Mouse (Mus musculus) neural tube, embryonic 14.5 days (tissue): ENCODE measurements around the gene Cacna2d4. TPM values are rescaled to one million over a fixed set of nuclear protein-coding genes. Genes with fewer than 3 reads are reported as not detected.
"Not testable (repeated sequence)": the region's sequence is repeated elsewhere in the genome, so short reads cannot be mapped to it uniquely, and the experiment has no call there.

Experiments
- ATAC-seq: fragments of 200-750 bp; cut with Nextera tagmentation; 2 replicates; pipeline ENCODE4 v1.8.0; 2017; ENCODE audit warnings: low read depth, mild to moderate bottlenecking, moderate TSS enrichment, moderate library complexity
- H3K27ac ChIP-seq: fragments of 300-500 bp; sonication (generic); 2 replicates; pipeline ENCODE4 v1.5.1; 2014; ENCODE audit warnings: low read depth, mild to moderate bottlenecking, control low read depth, low read length, moderate library complexity, mixed read lengths
- H3K27me3 ChIP-seq: fragments of 300-500 bp; sonication (generic); 2 replicates; pipeline ENCODE4 v1.6.1; 2014; ENCODE audit warnings: low read length; ENCODE audit not compliant: control insufficient read depth, insufficient read depth
- H3K36me3 ChIP-seq: fragments of 300-500 bp; sonication (generic); 2 replicates; pipeline ENCODE4 v1.6.1; 2014; ENCODE audit warnings: low read length, mixed read lengths; ENCODE audit not compliant: control insufficient read depth, insufficient read depth
- H3K4me1 ChIP-seq: fragments of 300-500 bp; sonication (generic); 2 replicates; pipeline ENCODE4 v1.6.1; 2014; ENCODE audit warnings: low read length; ENCODE audit not compliant: control insufficient read depth, insufficient read depth
- H3K4me2 ChIP-seq: fragments of 300-500 bp; sonication (generic); 2 replicates; pipeline ENCODE4 v1.6.1; 2014; ENCODE audit warnings: mild to moderate bottlenecking, low read depth, low read length, control low read depth
- H3K4me3 ChIP-seq: fragments of 300-500 bp; sonication (generic); 2 replicates; pipeline ENCODE4 v1.5.1; 2014; ENCODE audit warnings: low read depth, low read length, control low read depth, mixed read lengths
- H3K9ac ChIP-seq: fragments of 300-500 bp; sonication (generic); replicated peaks from 2 replicates; pipeline ENCODE4 v1.6.1; 2014; ENCODE audit warnings: low read depth, mild to moderate bottlenecking, control low read depth, low read length, mixed read lengths
- H3K9me3 ChIP-seq: fragments of 300-500 bp; sonication (generic); 2 replicates; pipeline ENCODE4 v1.6.1; 2016; ENCODE audit warnings: low read length; ENCODE audit not compliant: control insufficient read depth
- WGBS: fragments of 180-500 bp; shearing (Covaris S2); extraction: QIAGEN DNeasy Blood & Tissue Kit; methylation state at CpG from one replicate; pipeline ENCODE4 v1.1.7; 2014; 5-methylcytosine and 5-hydroxymethylcytosine counted together
- polyA plus RNA-seq: library from polyadenylated mRNA; unstranded; fragments of >200 nt; fragmentation: Nextera tagmentation; extraction: Ambion mirVana; gene quantifications from 2 replicates; pipeline ENCODE4 v1.2.1, GENCODE M21; 2014

Cacna2d4 gene
- polyA plus RNA-seq, 1 experiment from 2014 or later = 0.19 TPM

GRCm38 (mm10) chr6:119352501-119352900 lies 116.2 kb downstream of the Cacna2d4 start:
- no peak overlapping the region for H3K9ac ChIP-seq
- no peak for ATAC-seq
- no peaks in the 10 kb centered on the region for H3K9me3 ChIP-seq
- no peaks in the 10 kb centered on the region for H3K4me1 ChIP-seq
- H3K4me2 ChIP-seq = no peak overlapping the region
- WGBS = 89% methylated on average over 6 of the region's 6 CpGs
- H3K36me3 ChIP-seq = peaks cover 18% of the 10 kb centered on the region
- H3K4me3 ChIP-seq = no peak overlapping the region
- no peaks in the 10 kb centered on the region for H3K27me3 ChIP-seq
- no peak overlapping the region for H3K27ac ChIP-seq

- Histone ChIP-seq H3K27ac (no peak overlapping the region), H3K4me1 (no peaks in the 10 kb centered on the region), H3K4me2 (no peak overlapping the region), H3K9me3 (no peaks in the 10 kb centered on the region), H3K27me3 (no peaks in the 10 kb centered on the region), H3K36me3 (peaks cover 25% of the 10 kb centered on the region), H3K9ac (no peak overlapping the region), H3K4me3 (no peak overlapping the region)
- no peak for ATAC-seq
- 91% methylated on average over 8 of the region's 8 CpGs for WGBS
Measured at GRCm38 (mm10) chr6:119358020-119358571, 121.8 kb downstream of the Cacna2d4 start.

GRCm38 (mm10) chr6:119360250-119360649 lies 123.9 kb downstream of the Cacna2d4 start:
- not testable (repeated sequence) for H3K9ac ChIP-seq, H3K4me2 ChIP-seq, H3K9me3 ChIP-seq, H3K27me3 ChIP-seq, H3K27ac ChIP-seq, H3K4me1 ChIP-seq, ATAC-seq, H3K4me3 ChIP-seq
- WGBS = 98% methylated on average over 6 of the region's 6 CpGs
- H3K36me3 ChIP-seq = peaks cover 26% of the 10 kb centered on the region

GRCm38 (mm10) chr6:119360925-119361702 lies 124.8 kb downstream of the Cacna2d4 start:
- Histone ChIP-seq H3K27me3 (no peaks in the 10 kb centered on the region), H3K9ac (no peak overlapping the region), H3K4me1 (no peaks in the 10 kb centered on the region), H3K9me3 (no peaks in the 10 kb centered on the region), H3K36me3 (peaks cover 22% of the 10 kb centered on the region), H3K4me3 (no peak overlapping the region), H3K27ac (no peak overlapping the region), H3K4me2 (no peak overlapping the region)
- 87% methylated on average over 3 of the region's 3 CpGs for WGBS
- ATAC-seq = no peak

GRCm38 (mm10) chr6:119363593-119363992 lies 127.3 kb downstream of the Cacna2d4 start:
- no peak overlapping the region for H3K4me3 ChIP-seq
- no peak overlapping the region for H3K9ac ChIP-seq
- no peak overlapping the region for H3K27ac ChIP-seq
- no peaks in the 10 kb centered on the region for H3K4me1 ChIP-seq
- H3K36me3 ChIP-seq = peaks cover 15% of the 10 kb centered on the region
- no peak overlapping the region for H3K4me2 ChIP-seq
- no peaks in the 10 kb centered on the region for H3K9me3 ChIP-seq
- 95% methylated on average over 5 of the region's 5 CpGs for WGBS
- H3K27me3 ChIP-seq = no peaks in the 10 kb centered on the region
- ATAC-seq = no peak

- H3K4me1 ChIP-seq, H3K4me3 ChIP-seq, H3K9me3 ChIP-seq, ATAC-seq, H3K27ac ChIP-seq, H3K9ac ChIP-seq, H3K4me2 ChIP-seq, H3K36me3 ChIP-seq, H3K27me3 ChIP-seq: not testable (repeated sequence)
- 99% methylated on average over 3 of the region's 4 CpGs for WGBS
Measured at GRCm38 (mm10) chr6:119366800-119367199, 130.5 kb downstream of the Cacna2d4 start.

- no peak for ATAC-seq
- peaks cover 9% of the 10 kb centered on the region; the same call in 1 of the 2 replicates for H3K36me3 ChIP-seq
- WGBS = 90% methylated on average over 2 of the region's 2 CpGs
Measured at GRCm38 (mm10) chr6:119367382-119367781, 131.1 kb downstream of the Cacna2d4 start.

GRCm38 (mm10) chr6:119371624-119372023 lies 135.3 kb downstream of the Cacna2d4 start:
- no peaks in the 10 kb centered on the region for H3K27me3 ChIP-seq
- H3K9me3 ChIP-seq = no peaks in the 10 kb centered on the region
- H3K4me3 ChIP-seq = no peak overlapping the region
- no peak overlapping the region for H3K9ac ChIP-seq
- ATAC-seq = no peak
- H3K27ac ChIP-seq = no peak overlapping the region
- H3K4me2 ChIP-seq = no peak overlapping the region
- no peaks in the 10 kb centered on the region for H3K36me3 ChIP-seq
- H3K4me1 ChIP-seq = no peaks in the 10 kb centered on the region

More at GRCm38 (mm10) chr6:119367382-119367781, 131.1 kb downstream of the Cacna2d4 start:
- Histone ChIP-seq H3K4me1 (no peaks in the 10 kb centered on the region), H3K27me3 (no peaks in the 10 kb centered on the region), H3K4me3 (no peak overlapping the region), H3K9me3 (no peaks in the 10 kb centered on the region), H3K27ac (no peak overlapping the region), H3K4me2 (no peak overlapping the region), H3K9ac (no peak overlapping the region)

GRCm38 (mm10) chr6:119372237-119372636 lies 135.9 kb downstream of the Cacna2d4 start:
- Histone ChIP-seq H3K27ac (no peak overlapping the region), H3K4me1 (no peaks in the 10 kb centered on the region)
- no peak for ATAC-seq

More at GRCm38 (mm10) chr6:119372237-119372636, 135.9 kb downstream of the Cacna2d4 start:
- no peaks in the 10 kb centered on the region for H3K9me3 ChIP-seq
- H3K27me3 ChIP-seq = no peaks in the 10 kb centered on the region
- H3K4me3 ChIP-seq = no peak overlapping the region
- H3K4me2 ChIP-seq = no peak overlapping the region
- WGBS = 95% methylated on average over 5 of the region's 5 CpGs
- no peak overlapping the region for H3K9ac ChIP-seq
- H3K36me3 ChIP-seq = no peaks in the 10 kb centered on the region
